Mouse (Mus musculus) macrophage (primary cell): ENCODE data around the gene Klf13. TPM values are rescaled to one million over a fixed set of nuclear protein-coding genes. Genes with fewer than 3 reads are reported as not detected.

Experiments
- H3K27ac ChIP-seq: fragments of 350-480 bp; formaldehyde crosslinking; 2 replicates; pipeline ENCODE4 v1.9.0; 2021
- H3K36me3 ChIP-seq: fragments of 350-480 bp; formaldehyde crosslinking; 2 replicates; pipeline ENCODE4 v1.9.0; 2021; ENCODE audit errors: inconsistent target
- H3K4me3 ChIP-seq: fragments of 350-480 bp; formaldehyde crosslinking; 2 replicates; pipeline ENCODE4 v1.9.0; 2021; ENCODE audit errors: inconsistent target
- H3K79me2 ChIP-seq: fragments of 350-480 bp; formaldehyde crosslinking; 2 replicates; pipeline ENCODE4 v1.9.0; 2021; ENCODE audit errors: inconsistent target
- WGBS: methylation state at CpG from one replicate; pipeline ENCODE4 v1.1.7; 2026; ENCODE audit warnings: inconsistent platforms; ENCODE audit not compliant: missing documents; 5-methylcytosine and 5-hydroxymethylcytosine counted together
- polyA plus RNA-seq: library from polyadenylated mRNA; stranded (reverse); fragments of 250-400 nt; gene quantifications from 3 replicates; pipeline ENCODE4 v1.2.4, GENCODE M21; 2018; ENCODE audit warnings: inconsistent platforms

Klf13 gene
- polyA plus RNA-seq, 1 experiment from 2014 or later = 20.8 TPM

GRCm38 (mm10) chr7:63956981-63957713 lies 18.4 kb upstream of the Klf13 start:
- no peak overlapping the region for H3K27ac ChIP-seq
- H3K79me2 ChIP-seq = no peaks in the 10 kb centered on the region
- H3K4me3 ChIP-seq = no peak overlapping the region
- no peaks in the 10 kb centered on the region for H3K36me3 ChIP-seq
- WGBS = 82% methylated on average over 16 of the region's 16 CpGs

- 88% methylated on average over 14 of the region's 14 CpGs for WGBS
- no peaks in the 10 kb centered on the region for H3K36me3 ChIP-seq
- H3K27ac ChIP-seq = no peak overlapping the region
- no peaks in the 10 kb centered on the region for H3K79me2 ChIP-seq
- H3K4me3 ChIP-seq = no peak overlapping the region
Measured at GRCm38 (mm10) chr7:63956138-63956823, 17.6 kb upstream of the Klf13 start.

DNA sequence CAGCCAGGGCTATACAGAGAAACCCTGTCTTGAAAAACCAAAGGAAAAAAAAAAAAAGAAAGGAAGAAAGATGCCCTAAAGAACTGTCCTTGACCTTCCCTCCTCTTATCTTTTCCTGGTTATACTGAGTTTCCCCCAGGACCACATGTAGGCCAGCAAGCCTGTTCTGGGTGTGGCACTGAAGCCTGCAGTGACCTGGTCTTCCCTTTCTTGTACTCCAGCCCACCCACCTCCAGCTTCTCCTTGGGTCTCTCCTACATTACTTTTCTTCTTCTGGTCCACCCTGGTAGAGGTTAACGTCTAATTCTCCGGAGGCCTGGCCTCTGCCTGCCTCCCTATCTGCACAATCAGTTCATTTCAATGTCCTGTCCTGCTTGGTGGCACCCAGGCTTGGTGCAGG lies 16.7 kb upstream of the Klf13 start:
- 95% methylated on average over 2 of the region's 2 CpGs for WGBS
- Histone ChIP-seq H3K79me2 (no peaks in the 10 kb centered on the region), H3K4me3 (no peak overlapping the region), H3K36me3 (no peaks in the 10 kb centered on the region), H3K27ac (no peak overlapping the region)

DNA sequence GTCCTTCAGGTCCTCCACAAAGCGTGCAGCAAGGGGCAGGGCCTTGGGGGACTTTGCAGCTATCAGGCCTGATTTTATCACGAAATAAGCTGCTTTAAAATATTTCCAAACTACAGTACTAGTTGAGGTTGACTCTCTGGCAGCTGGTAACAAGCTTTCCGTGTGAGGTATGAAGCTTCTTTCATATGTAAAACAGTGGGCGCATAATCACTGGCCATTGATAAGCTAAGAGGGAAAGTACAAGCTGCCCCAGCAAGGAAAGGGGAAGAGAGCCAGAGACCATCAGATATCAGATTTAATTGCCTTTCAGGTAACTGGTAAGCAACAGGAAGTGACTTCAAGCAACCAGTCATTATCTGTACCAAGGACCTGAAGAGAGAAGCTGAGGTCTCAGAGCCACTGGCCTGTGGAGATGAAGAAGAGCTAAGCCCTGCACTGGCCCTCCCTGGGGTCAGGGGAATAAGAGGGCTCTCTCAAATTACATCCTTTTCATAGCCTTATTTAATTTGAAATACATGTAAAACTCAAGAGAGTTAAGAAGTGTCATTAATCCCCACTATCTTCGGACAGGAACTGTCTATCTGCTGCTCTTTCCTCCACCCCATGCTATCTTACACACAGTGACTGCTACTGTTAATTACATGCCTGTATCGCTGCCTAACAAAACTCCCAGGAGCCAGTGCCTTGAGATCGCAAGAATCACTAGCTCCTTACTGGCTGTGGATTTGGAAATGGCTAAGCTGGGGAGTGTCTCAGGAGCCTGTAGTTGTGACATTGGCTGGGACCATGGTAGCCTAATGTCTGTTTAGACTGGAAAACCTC lies 13.6 kb upstream of the Klf13 start:
- no peaks in the 10 kb centered on the region for H3K36me3 ChIP-seq

GRCm38 (mm10) chr7:63950931-63951607 lies 12.4 kb upstream of the Klf13 start:
- Histone ChIP-seq H3K36me3 (no peaks in the 10 kb centered on the region), H3K79me2 (no peaks in the 10 kb centered on the region)
- 94% methylated on average over 10 of the region's 10 CpGs for WGBS

More for the DNA sequence above, 13.6 kb upstream of the Klf13 start:
- Histone ChIP-seq H3K4me3 (no peak overlapping the region), H3K27ac (no peak overlapping the region), H3K79me2 (no peaks in the 10 kb centered on the region)
- WGBS = 96% methylated on average over 6 of the region's 7 CpGs

DNA sequence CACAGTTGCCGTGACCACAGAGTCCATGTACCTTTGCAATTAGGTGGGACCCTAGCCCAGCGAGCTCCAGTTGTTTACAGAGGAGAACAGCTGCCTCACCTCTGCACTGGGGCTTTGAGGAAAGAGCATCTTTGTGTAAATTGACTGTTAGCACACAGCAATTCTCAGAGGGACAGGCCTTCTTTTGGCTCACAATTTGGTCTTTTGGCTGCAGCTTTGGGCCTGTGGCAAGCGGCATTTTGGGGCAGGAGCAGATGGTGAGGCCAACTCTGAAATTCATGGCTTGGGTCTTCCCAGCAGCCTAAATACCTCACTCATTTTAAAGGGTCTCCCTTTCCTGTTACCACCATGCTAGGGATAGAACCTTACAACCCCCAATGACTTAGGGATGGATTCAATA lies 10.5 kb upstream of the Klf13 start:
- H3K27ac ChIP-seq = no peak overlapping the region
- 94% methylated on average over 3 of the region's 3 CpGs for WGBS
- no peaks in the 10 kb centered on the region for H3K79me2 ChIP-seq
- no peaks in the 10 kb centered on the region for H3K36me3 ChIP-seq
- no peak overlapping the region for H3K4me3 ChIP-seq

More at GRCm38 (mm10) chr7:63950931-63951607, 12.4 kb upstream of the Klf13 start:
- H3K4me3 ChIP-seq = no peak overlapping the region
- H3K27ac ChIP-seq = no peak overlapping the region

- Histone ChIP-seq H3K4me3 (no peak overlapping the region), H3K36me3 (no peaks in the 10 kb centered on the region), H3K79me2 (no peaks in the 10 kb centered on the region), H3K27ac (no peak overlapping the region)
- WGBS = 87% methylated on average over 9 of the region's 11 CpGs
Measured at GRCm38 (mm10) chr7:63947514-63948487, 9.1 kb upstream of the Klf13 start.

GRCm38 (mm10) chr7:63943946-63944345 lies 5.2 kb upstream of the Klf13 start:
- Histone ChIP-seq H3K4me3 (no peak overlapping the region), H3K36me3 (no peaks in the 10 kb centered on the region)
- 56% methylated on average over 1 of the region's 2 CpGs for WGBS

DNA sequence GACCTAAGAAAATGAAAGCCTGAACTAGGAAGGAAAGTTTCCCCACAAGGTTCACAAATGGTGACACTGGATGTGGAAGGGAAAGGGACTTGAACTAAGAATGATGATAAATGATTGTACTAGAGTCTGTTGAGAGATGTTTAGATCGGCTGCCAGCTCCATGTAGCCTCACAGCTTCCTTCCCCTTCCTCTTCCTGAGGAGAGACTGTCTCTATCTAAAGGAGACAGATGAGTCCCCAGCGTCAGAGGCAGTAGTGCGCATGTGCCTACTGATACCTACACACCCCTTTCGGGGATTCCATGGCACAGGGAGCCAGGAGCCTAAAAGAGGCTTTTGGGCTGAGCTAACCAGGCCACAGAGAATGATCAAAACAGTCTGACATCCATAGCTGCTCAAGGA lies 2.8 kb upstream of the Klf13 start:
- Histone ChIP-seq H3K4me3 (no peak overlapping the region), H3K79me2 (peaks cover 6% of the 10 kb centered on the region), H3K36me3 (no peaks in the 10 kb centered on the region), H3K27ac (no peak overlapping the region)
- WGBS = 32% methylated on average over 4 of the region's 4 CpGs

More at GRCm38 (mm10) chr7:63943946-63944345, 5.2 kb upstream of the Klf13 start:
- Histone ChIP-seq H3K79me2 (no peaks in the 10 kb centered on the region), H3K27ac (no peak overlapping the region)

DNA sequence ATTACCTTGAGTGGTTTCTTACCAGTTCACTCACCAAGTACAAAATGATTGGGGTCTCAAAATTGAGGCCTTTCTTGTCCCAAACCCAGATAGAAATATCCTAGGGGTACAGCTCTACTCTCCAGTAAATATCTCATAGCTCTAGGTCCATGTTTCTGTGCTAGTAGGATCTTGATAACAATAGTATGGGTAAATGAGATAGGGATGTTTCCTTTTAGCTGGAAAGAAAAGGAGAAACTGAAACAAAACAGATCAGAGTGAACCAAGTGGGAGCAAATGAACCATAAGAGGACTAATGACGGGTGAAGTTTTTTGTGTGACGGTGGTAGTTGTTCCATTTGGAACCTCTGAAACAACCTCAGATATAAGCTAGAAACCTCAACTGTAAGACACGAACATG lies 2.3 kb upstream of the Klf13 start:
- Histone ChIP-seq H3K27ac (no peak overlapping the region), H3K36me3 (no peaks in the 10 kb centered on the region), H3K4me3 (no peak overlapping the region), H3K79me2 (peaks cover 10% of the 10 kb centered on the region)
- 83% methylated on average over 3 of the region's 3 CpGs for WGBS

- H3K36me3 ChIP-seq = no peaks in the 10 kb centered on the region
- peaks cover 18% of the 10 kb centered on the region for H3K79me2 ChIP-seq
- no peak overlapping the region for H3K4me3 ChIP-seq
- WGBS = 66% methylated on average over 5 of the region's 5 CpGs
- peak overlapping the region; percentile 75 for H3K27ac ChIP-seq
Measured at GRCm38 (mm10) chr7:63940321-63940720, 1.6 kb upstream of the Klf13 start.

GRCm38 (mm10) chr7:63939397-63939951 lies 759 bp upstream of the Klf13 start:
- H3K27ac ChIP-seq = peak overlapping the region; percentile 75
- peaks cover 26% of the 10 kb centered on the region for H3K79me2 ChIP-seq
- peak overlapping the region; percentile 42 for H3K4me3 ChIP-seq
- 0% methylated on average over 39 of the region's 39 CpGs for WGBS
- no peaks in the 10 kb centered on the region for H3K36me3 ChIP-seq
